Mouse (Mus musculus): ENCODE measurements around the gene Chn2.

Chn2 gene

DNA sequence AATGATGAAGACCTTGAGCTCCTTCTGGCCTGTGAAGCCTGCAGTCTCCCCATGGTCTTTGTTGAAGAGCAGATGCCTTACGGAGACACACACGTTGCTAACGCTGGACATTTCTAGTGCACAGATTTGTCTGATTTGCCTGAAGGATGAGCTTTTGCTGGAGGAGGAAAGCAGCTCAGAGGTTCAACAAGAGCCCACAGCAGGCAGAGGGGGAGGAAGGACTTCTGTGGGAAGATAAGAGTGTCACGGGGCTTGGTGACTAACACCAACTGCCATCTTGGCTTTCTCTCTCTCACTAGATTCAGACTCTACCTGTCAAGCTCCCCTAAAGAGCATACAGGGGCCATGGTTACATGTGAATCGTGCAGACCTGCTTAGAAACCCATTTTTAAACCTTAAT, 37.3 kb downstream of the Chn2 start:
- 65% methylated on average over 5 of the region's 5 CpGs for WGBS

DNA sequence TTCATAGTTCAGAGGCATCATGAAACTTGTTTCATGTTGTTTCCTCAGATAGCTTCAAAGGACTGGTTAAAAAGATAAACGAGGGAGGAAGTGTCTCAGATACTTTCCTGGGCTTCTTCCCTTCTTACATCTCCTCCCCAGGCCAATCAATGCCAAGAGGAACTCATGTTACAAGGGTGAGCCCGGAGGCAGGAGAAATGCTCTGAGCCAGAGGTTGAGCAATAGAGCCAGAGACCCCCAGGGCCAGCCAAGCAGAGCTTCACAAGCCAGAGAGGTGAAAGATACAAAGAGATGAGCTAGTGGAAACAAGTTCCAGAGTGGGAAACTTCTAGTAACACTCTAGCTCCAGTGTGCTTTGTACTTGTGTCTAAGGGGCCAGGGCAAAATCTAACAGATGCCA, 38.9 kb downstream of the Chn2 start:
- WGBS: 44% methylated on average over 2 of the region's 2 CpGs

- WGBS: 74% methylated on average over 2 of the region's 2 CpGs
Observed at GRCm38 (mm10) chr6:54079881-54080280, 40.5 kb downstream of the Chn2 start.

GRCm38 (mm10) chr6:54080518-54081285, 41.3 kb downstream of the Chn2 start:
- 87% methylated on average over 15 of the region's 15 CpGs for WGBS

DNA sequence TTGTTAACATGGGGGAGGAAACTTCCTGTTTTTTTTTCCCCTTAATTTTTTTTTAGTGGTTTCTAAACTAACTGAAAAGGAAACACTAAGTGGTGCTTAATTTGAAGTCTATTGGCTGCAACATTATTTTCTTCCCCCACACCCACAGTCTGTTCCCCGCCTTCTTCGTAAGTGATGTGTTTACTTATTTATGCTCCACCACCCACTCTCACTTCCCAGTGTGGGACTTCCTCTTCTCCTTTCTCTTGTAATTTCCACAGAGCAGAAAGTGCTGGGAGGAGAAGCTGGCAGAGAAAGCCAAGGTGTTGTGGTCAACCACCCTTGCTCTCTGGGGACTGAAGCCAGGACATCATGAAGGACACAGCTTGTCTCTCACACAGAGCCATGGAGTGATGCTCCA, 43.2 kb downstream of the Chn2 start:
- WGBS: 67% methylated on average over 2 of the region's 2 CpGs

- 95% methylated on average over 6 of the region's 6 CpGs for WGBS
Observed at GRCm38 (mm10) chr6:54084046-54084445, 44.7 kb downstream of the Chn2 start.

- 82% methylated on average over 9 of the region's 9 CpGs for WGBS
Observed at GRCm38 (mm10) chr6:54085009-54085408, 45.7 kb downstream of the Chn2 start.

- 48% methylated on average over 4 of the region's 4 CpGs for WGBS
Observed at GRCm38 (mm10) chr6:54088168-54088567, 48.8 kb downstream of the Chn2 start.

- 70% methylated on average over 3 of the region's 3 CpGs for WGBS
Observed at GRCm38 (mm10) chr6:54090822-54091221, 51.5 kb downstream of the Chn2 start.

GRCm38 (mm10) chr6:54092920-54093319, 53.6 kb downstream of the Chn2 start:
- 77% methylated on average over 3 of the region's 3 CpGs for WGBS

DNA sequence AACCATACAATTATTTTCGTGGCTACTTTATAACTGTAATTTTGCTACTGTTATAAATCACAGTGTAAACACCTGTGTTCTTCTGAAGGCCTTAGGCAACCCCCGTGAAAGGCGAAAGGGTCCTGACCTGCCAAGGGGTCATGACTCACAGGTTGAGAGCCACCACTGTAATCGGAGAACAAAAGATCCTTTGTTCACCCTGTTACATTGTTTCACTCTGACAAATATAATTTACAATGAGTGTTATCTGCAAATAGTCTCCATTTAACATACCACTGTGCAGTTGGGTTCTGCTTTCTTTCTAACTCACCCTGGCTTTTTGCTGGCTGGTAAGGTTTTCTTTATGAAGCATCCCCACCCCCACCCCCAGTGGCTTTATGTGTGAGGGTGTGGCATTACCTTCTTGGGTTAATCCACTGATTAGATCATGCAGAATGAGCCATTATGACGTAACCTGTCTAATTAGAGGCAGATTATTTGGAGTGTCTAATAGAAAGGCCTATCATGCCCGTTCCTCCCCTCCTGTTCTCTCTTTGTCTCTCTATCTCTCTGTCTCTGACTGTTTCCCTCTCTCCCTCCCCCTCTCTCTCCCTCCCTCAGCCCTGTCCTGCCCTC, 56.9 kb downstream of the Chn2 start:
- WGBS: 70% methylated on average over 6 of the region's 6 CpGs

GRCm38 (mm10) chr6:54096836-54097235, 57.5 kb downstream of the Chn2 start:
- 50% methylated on average over 7 of the region's 7 CpGs for WGBS

- WGBS: 98% methylated on average over 6 of the region's 6 CpGs
Observed at GRCm38 (mm10) chr6:54098339-54098738, 59.0 kb downstream of the Chn2 start.

DNA sequence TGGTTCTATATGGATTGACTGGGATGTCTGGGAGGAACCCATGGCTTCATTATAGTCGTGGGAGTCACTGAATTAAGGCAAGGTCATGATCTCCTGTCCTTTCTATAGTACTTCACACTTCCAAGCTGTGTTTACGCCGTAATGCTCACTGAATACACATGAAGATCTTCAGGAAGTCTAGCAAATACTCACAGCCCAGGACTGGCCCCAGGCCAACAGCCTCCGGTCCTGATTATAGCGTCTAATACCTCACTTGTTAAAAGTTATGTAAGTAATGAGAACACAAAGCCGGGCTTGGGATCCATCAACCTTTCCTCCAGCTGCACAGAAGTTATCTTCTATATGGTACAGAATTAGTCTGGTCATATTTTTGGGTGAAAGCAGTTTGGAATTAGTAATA, 60.3 kb downstream of the Chn2 start:
- 60% methylated on average over 6 of the region's 6 CpGs for WGBS

GRCm38 (mm10) chr6:54102210-54102609, 62.9 kb downstream of the Chn2 start:
- whole genome bisulfite sequencing: 98% methylated on average over 4 of the region's 4 CpGs

GRCm38 (mm10) chr6:54103276-54103975, 64.1 kb downstream of the Chn2 start:
- 62% methylated on average over 9 of the region's 9 CpGs for WGBS

GRCm38 (mm10) chr6:54111416-54111984, 72.1 kb downstream of the Chn2 start:
- WGBS: 24% methylated on average over 4 of the region's 4 CpGs

- 81% methylated on average over 5 of the region's 5 CpGs for WGBS
Observed at GRCm38 (mm10) chr6:54113338-54113737, 74.0 kb downstream of the Chn2 start.

DNA sequence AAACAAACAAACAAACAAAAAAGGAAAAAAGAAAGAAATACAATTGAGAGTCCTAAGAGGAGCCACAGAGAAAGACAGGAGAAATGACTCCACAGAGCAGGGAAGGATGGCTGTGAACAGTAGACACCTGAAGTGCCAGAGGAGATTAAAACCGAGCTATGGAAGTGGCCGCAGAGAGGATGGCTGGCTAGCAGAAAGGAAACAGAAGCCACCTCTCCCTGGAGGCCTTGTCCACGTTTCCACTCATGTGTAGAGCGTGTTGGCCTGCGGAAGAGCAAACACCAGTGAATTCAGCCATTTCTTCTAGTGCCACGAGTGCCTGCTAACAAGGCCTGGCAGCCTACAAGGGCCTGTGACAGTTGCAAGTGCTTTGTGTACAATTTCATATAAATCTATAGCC, 75.1 kb downstream of the Chn2 start:
- WGBS: 93% methylated on average over 6 of the region's 6 CpGs

DNA sequence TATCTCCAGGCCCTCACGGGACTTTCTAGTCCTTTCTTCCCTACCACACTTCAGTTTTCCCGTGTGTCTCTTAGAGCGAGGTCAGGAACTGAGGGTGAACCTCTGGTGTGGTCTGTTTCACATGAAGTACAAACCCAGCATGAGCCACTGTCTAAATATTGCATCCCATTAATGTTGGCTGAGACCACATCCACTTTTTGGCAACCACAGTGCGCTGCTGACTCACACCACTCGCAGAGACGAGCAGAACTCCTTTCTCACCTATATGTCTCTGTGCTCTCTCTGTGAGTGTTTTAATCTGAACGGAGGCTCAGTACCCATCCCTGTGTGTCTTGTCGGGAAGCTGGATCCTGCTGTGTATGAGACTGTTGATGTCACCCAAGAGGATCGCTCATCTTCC, 76.9 kb downstream of the Chn2 start:
- WGBS: 67% methylated on average over 9 of the region's 9 CpGs

DNA sequence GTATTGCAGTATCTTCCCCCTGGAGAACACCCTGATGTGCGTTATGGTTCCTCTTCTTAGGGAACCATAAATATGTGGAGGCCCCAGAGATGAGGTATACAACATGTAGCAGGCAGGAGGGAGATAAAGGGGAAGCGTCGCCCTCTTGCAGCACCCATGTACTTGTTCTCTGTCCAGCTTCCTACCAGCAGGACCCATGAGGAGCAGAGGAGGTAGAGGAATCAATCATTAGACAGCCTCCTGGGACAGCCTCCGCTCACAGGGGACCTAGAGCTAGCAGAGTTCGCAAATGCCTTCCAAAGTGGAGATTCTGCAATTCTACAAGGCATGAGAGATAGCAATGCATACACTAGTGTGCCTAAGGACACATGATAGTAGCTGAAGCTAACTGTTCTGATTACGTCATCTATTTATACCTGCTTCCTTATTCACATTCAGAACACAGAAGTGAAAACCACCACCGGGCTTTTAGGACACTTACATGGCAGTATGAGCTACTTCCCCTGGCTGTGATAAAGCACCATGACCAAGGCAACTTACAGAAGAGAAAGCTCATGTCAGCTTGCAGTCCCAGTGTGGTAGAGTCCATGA, 77.7 kb downstream of the Chn2 start:
- 85% methylated on average over 7 of the region's 7 CpGs for WGBS

DNA sequence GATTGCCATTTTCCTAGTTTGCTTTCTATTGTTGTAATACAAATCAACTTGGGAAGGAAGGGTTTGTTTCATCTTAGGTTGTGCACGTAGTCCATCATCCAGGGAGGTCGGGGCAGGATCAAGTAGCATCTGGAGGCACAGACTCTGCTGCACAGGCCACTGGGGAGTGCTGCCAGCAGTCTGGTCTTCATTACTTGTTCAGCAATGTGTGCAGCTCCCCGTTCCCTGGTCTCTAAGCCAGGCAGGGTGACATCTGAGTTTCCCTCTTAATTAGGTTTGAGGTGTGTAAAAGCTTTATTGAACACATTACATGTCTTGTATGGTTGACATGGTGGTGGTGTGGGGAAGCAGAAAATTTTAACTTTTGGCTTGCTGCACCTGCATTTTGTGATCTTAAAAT, 79.0 kb downstream of the Chn2 start:
- 90% methylated on average over 3 of the region's 3 CpGs for WGBS

Measured in cerebral cortex, adult 2 months (tissue).